Mouse (Mus musculus) intestine, embryonic 16.5 days (tissue): ENCODE data around the gene Tmem183a. TPM values are rescaled to one million over a fixed set of nuclear protein-coding genes. Genes with fewer than 3 reads are reported as not detected.

Experiments
- ATAC-seq: fragments of 200-750 bp; cut with Nextera tagmentation; 2 replicates; pipeline ENCODE4 v1.8.0; 2017; ENCODE audit warnings: moderate TSS enrichment, moderate library complexity
- H3K27ac ChIP-seq: fragments of 300-500 bp; sonication (generic); 2 replicates; pipeline ENCODE4 v1.5.1; 2014; ENCODE audit warnings: mild to moderate bottlenecking, low read length
- H3K27me3 ChIP-seq: fragments of 300-500 bp; sonication (generic); replicated peaks from 2 replicates; pipeline ENCODE4 v1.6.1; 2014; ENCODE audit warnings: low read length, control low read depth, mixed read lengths; ENCODE audit not compliant: control insufficient read depth, insufficient read depth
- H3K36me3 ChIP-seq: fragments of 300-500 bp; sonication (generic); 2 replicates; pipeline ENCODE4 v1.6.1; 2014; ENCODE audit warnings: low read length, control low read depth; ENCODE audit not compliant: control insufficient read depth, insufficient read depth
- H3K4me1 ChIP-seq: fragments of 300-500 bp; sonication (generic); 2 replicates; pipeline ENCODE4 v1.6.1; 2014; ENCODE audit warnings: low read length, control low read depth, mixed read lengths; ENCODE audit not compliant: control insufficient read depth, insufficient read depth
- H3K4me2 ChIP-seq: fragments of 300-500 bp; sonication (generic); 2 replicates; pipeline ENCODE4 v1.6.1; 2014; ENCODE audit warnings: low read depth, low read length, control low read depth
- H3K4me3 ChIP-seq: fragments of 300-500 bp; sonication (generic); 2 replicates; pipeline ENCODE4 v1.5.1; 2014; ENCODE audit warnings: mild to moderate bottlenecking, low read length
- H3K9ac ChIP-seq: fragments of 300-500 bp; sonication (generic); 2 replicates; pipeline ENCODE4 v1.6.1; 2014; ENCODE audit warnings: low read depth, low read length
- H3K9me3 ChIP-seq: fragments of 300-500 bp; sonication (generic); 2 replicates; pipeline ENCODE4 v1.6.1; 2016; ENCODE audit warnings: low read length, control low read depth; ENCODE audit not compliant: control insufficient read depth
- WGBS: fragments of 180-500 bp; shearing (Covaris S2); extraction: QIAGEN DNeasy Blood & Tissue Kit; methylation state at CpG from one replicate; pipeline ENCODE4 v1.1.7; 2014; 5-methylcytosine and 5-hydroxymethylcytosine counted together
- polyA plus RNA-seq: library from polyadenylated mRNA; unstranded; fragments of >200 nt; fragmentation: Nextera tagmentation; extraction: Ambion mirVana; gene quantifications from 2 replicates; pipeline ENCODE4 v1.2.1, GENCODE M21; 2015

The Tmem183a gene
- 84.9 and 88.6 TPM in 2 replicates for polyA plus RNA-seq

- ATAC-seq = peak; percentile 97
- Histone ChIP-seq H3K4me2 (peak within 1 kb of the TSS; percentile 86), H3K36me3 (no peaks in the 10 kb centered on the region; the same call in 1 of the 2 replicates), H3K27me3 (no peaks in the 10 kb centered on the region), H3K9ac (peak within 1 kb of the TSS; percentile 93), H3K4me1 (peaks cover 16% of the 10 kb centered on the region), H3K9me3 (no peaks in the 10 kb centered on the region), H3K4me3 (peak within 1 kb of the TSS; percentile 93), H3K27ac (peak within 1 kb of the TSS; percentile 85)
- under 1% methylated on average over 38 of the region's 38 CpGs for WGBS
Measured at GRCm38 (mm10) chr1:134361857-134362212, at the start of gene Tmem183a. Tmem183a (minus strand) TSS chr1:134361979.

- peaks cover 6% of the 10 kb centered on the region for H3K4me1 ChIP-seq
- 67% methylated on average over 8 of the region's 8 CpGs for WGBS
- H3K9me3 ChIP-seq = no peaks in the 10 kb centered on the region
- no peak overlapping the region for H3K27ac ChIP-seq
- H3K9ac ChIP-seq = no peak overlapping the region
- H3K36me3 ChIP-seq = peaks cover 10% of the 10 kb centered on the region
- H3K4me2 ChIP-seq = no peak overlapping the region
- no peaks in the 10 kb centered on the region for H3K27me3 ChIP-seq
- H3K4me3 ChIP-seq = no peak overlapping the region
- no peak for ATAC-seq
Measured at GRCm38 (mm10) chr1:134408080-134408479, 46.3 kb upstream of the Tmem183a start.

- H3K4me2 ChIP-seq = peak overlapping the region; percentile 83
- peak overlapping the region; percentile 64; the same call in 1 of the 2 replicates for H3K27ac ChIP-seq
- H3K36me3 ChIP-seq = peaks cover 5% of the 10 kb centered on the region
- peak overlapping the region; percentile 79 for H3K9ac ChIP-seq
- peaks cover 6% of the 10 kb centered on the region for H3K4me1 ChIP-seq
- 24% methylated on average over 8 of the region's 8 CpGs for WGBS
- no peaks in the 10 kb centered on the region for H3K27me3 ChIP-seq
- H3K9me3 ChIP-seq = no peaks in the 10 kb centered on the region
- no peak; the same call in none of the 2 replicates for ATAC-seq
- H3K4me3 ChIP-seq = peak overlapping the region; percentile 78
Measured at GRCm38 (mm10) chr1:134406414-134406771, 44.6 kb upstream of the Tmem183a start.

GRCm38 (mm10) chr1:134405509-134406413 lies 44.0 kb upstream of the Tmem183a start, which contains the start of gene Cyb5r1:
Cyb5r1 (plus strand) TSS chr1:134405559.
- ATAC-seq = peak; percentile 99
- H3K27me3 ChIP-seq = no peaks in the 10 kb centered on the region
- peaks cover 6% of the 10 kb centered on the region for H3K4me1 ChIP-seq
- peak within 1 kb of the TSS; percentile 83 for H3K4me2 ChIP-seq
- no peaks in the 10 kb centered on the region for H3K9me3 ChIP-seq
- H3K9ac ChIP-seq = peak within 1 kb of the TSS; percentile 79
- whole genome bisulfite sequencing = under 1% methylated on average over 43 of the region's 43 CpGs
- H3K27ac ChIP-seq = peak within 1 kb of the TSS; percentile 64
- peaks cover 5% of the 10 kb centered on the region; the same call in 1 of the 2 replicates for H3K36me3 ChIP-seq
- H3K4me3 ChIP-seq = peak within 1 kb of the TSS; percentile 78

- no peak overlapping the region for H3K27ac ChIP-seq
- H3K9me3 ChIP-seq = peaks cover 3% of the 10 kb centered on the region; the same call in 1 of the 2 replicates
- WGBS = 56% methylated on average over 5 of the region's 5 CpGs
- no peaks in the 10 kb centered on the region for H3K36me3 ChIP-seq
- ATAC-seq = no peak
- no peaks in the 10 kb centered on the region for H3K27me3 ChIP-seq
- H3K9ac ChIP-seq = no peak overlapping the region
- H3K4me1 ChIP-seq = no peaks in the 10 kb centered on the region
- no peak overlapping the region for H3K4me3 ChIP-seq
- no peak overlapping the region for H3K4me2 ChIP-seq
Measured at GRCm38 (mm10) chr1:134399735-134400134, 38.0 kb upstream of the Tmem183a start.

GRCm38 (mm10) chr1:134398210-134398609 lies 36.4 kb upstream of the Tmem183a start:
- Histone ChIP-seq H3K4me3 (no peak overlapping the region), H3K9me3 (peaks cover 3% of the 10 kb centered on the region; the same call in 1 of the 2 replicates), H3K27ac (no peak overlapping the region), H3K4me1 (no peaks in the 10 kb centered on the region), H3K27me3 (no peaks in the 10 kb centered on the region), H3K36me3 (no peaks in the 10 kb centered on the region), H3K4me2 (no peak overlapping the region), H3K9ac (no peak overlapping the region)
- ATAC-seq = no peak
- WGBS = 89% methylated on average over 12 of the region's 12 CpGs

- 30% methylated on average over 5 of the region's 5 CpGs for WGBS
- H3K36me3 ChIP-seq = no peaks in the 10 kb centered on the region
- H3K4me1 ChIP-seq = no peaks in the 10 kb centered on the region
- H3K4me3 ChIP-seq = no peak overlapping the region
- no peak overlapping the region for H3K9ac ChIP-seq
- H3K27ac ChIP-seq = no peak overlapping the region
- ATAC-seq = no peak
- no peaks in the 10 kb centered on the region for H3K27me3 ChIP-seq
- H3K9me3 ChIP-seq = no peaks in the 10 kb centered on the region
- H3K4me2 ChIP-seq = no peak overlapping the region
Measured at GRCm38 (mm10) chr1:134393827-134394226, 32.0 kb upstream of the Tmem183a start.

GRCm38 (mm10) chr1:134385666-134386065 lies 23.9 kb upstream of the Tmem183a start, which contains the start of gene 4933406M09Rik:
4933406M09Rik (plus strand) TSS chr1:134385940.
- Histone ChIP-seq H3K36me3 (no peaks in the 10 kb centered on the region), H3K4me3 (no peak within 1 kb of the TSS), H3K27me3 (no peaks in the 10 kb centered on the region), H3K4me2 (no peak within 1 kb of the TSS), H3K27ac (no peak within 1 kb of the TSS), H3K9me3 (no peaks in the 10 kb centered on the region), H3K4me1 (0 out of 2 replicates have a peak, but pooled peaks cover 6% of the 10 kb centered on the region), H3K9ac (no peak within 1 kb of the TSS)
- no peak for ATAC-seq
- 97% methylated on average over 1 of the region's 1 CpGs for WGBS

GRCm38 (mm10) chr1:134385176-134385575 lies 23.4 kb upstream of the Tmem183a start:
- no peak overlapping the region for H3K4me3 ChIP-seq
- no peak overlapping the region for H3K4me2 ChIP-seq
- H3K36me3 ChIP-seq = no peaks in the 10 kb centered on the region
- no peak overlapping the region for H3K27ac ChIP-seq
- no peak overlapping the region for H3K9ac ChIP-seq
- H3K27me3 ChIP-seq = no peaks in the 10 kb centered on the region
- no peak for ATAC-seq
- no peaks in the 10 kb centered on the region for H3K9me3 ChIP-seq
- H3K4me1 ChIP-seq = 0 out of 2 replicates have a peak, but pooled peaks cover 6% of the 10 kb centered on the region
